Mouse (Mus musculus): Measurements from ENCODE around the gene Zpbp. TPM values are rescaled to one million over a fixed set of nuclear protein-coding genes. Genes with fewer than 3 reads are reported as not detected.

The Zpbp gene
- 0.67 and 0.85 TPM in 2 replicates for polyA plus RNA-seq (2014; fragmentation: Nextera tagmentation; extraction: Ambion mirVana)

DNA sequence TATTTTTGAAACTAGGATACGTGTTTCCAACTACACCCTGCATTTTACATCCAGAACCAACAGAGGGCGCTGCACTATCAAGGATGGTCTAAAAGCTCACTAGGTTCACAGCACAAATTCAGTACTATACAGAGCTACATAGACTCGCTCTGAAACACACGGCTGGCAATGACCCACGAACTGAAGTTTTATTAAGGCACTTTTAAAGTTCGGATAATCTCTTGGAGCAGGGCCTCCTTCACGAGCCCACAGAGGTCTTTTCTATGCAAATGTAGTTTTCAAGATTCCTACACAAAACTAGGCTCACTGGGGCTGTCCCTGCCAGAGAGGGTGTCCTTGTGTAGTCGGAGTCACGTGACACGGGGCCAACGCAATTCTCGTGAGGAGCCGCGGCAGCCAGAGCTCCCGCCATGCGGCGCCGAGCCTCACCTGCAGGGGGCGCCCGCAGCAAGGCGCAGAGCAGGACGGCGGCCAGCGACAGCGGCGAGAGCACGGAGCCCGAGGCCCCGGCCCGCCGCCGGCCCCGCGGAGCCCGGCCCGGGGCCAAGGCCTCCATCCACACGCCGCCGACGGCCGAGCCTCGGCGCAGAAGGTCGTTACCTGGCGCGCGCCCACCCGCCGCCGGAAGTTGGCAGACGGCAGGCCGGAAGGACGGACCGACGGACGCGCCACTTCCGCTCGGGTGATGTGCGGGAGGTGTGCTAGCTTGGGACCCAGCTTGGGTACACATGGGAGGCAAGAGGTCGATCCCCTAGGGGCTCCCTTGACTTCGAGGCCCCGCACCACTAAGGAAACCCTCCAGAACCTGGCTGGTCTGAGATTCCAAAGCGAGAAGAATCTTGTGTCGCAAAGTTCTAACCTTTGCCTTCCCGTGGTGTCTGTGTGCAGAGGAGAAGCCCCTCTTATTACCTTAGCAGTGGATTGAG lies at the start of gene Zpbp, which contains the start of gene Spata48:
Zpbp (minus strand) TSS at position 774 of the 926 bp plus-strand sequence.
Spata48 (plus strand) TSS at position 460 of the 926 bp plus-strand sequence.
- H3K4me2 ChIP-seq (ENCODE audit: low read depth, low read length) = peak within 1 kb of the TSS; percentile 79
- peak within 1 kb of the TSS; percentile 63 for H3K4me3 ChIP-seq (ENCODE audit: low read depth, low read length)
- ATAC-seq (ENCODE audit: low read depth) (peak; percentile 97), DNase-seq (ENCODE audit: low spot score) (peak; percentile 95)
- H3K9me3 ChIP-seq (ENCODE audit: control insufficient read depth, low read length) = no peaks in the 10 kb centered on the region
- no peaks in the 10 kb centered on the region for H3K36me3 ChIP-seq (ENCODE audit: control insufficient read depth, insufficient read depth, low read length)
- H3K9ac ChIP-seq (ENCODE audit: low read depth, low read length) = peak within 1 kb of the TSS; percentile 79
- H3K4me1 ChIP-seq (ENCODE audit: control insufficient read depth, insufficient read depth, low read length) = peaks cover 3% of the 10 kb centered on the region; the same call in 1 of the 2 replicates
- no peaks in the 10 kb centered on the region for H3K27me3 ChIP-seq (replicated peaks; ENCODE audit: control insufficient read depth, insufficient read depth, low read length)
- 8% methylated on average over 22 of the region's 66 CpGs for WGBS
- H3K27ac ChIP-seq (replicated peaks; ENCODE audit: low read depth, low read length) = peak within 1 kb of the TSS; percentile 80

- Histone ChIP-seq H3K9me3 (ENCODE audit: control insufficient read depth, low read length) (no peaks in the 10 kb centered on the region), H3K4me2 (ENCODE audit: low read depth, low read length) (no peak overlapping the region), H3K4me3 (ENCODE audit: low read depth, low read length) (no peak overlapping the region), H3K27ac (replicated peaks; ENCODE audit: low read depth, low read length) (no peak overlapping the region), H3K4me1 (ENCODE audit: control insufficient read depth, insufficient read depth, low read length) (no peaks in the 10 kb centered on the region), H3K27me3 (replicated peaks; ENCODE audit: control insufficient read depth, insufficient read depth, low read length) (no peaks in the 10 kb centered on the region), H3K9ac (ENCODE audit: low read depth, low read length) (no peak overlapping the region), H3K36me3 (ENCODE audit: control insufficient read depth, insufficient read depth, low read length) (no peaks in the 10 kb centered on the region)
- WGBS = 70% methylated on average over 2 of the region's 2 CpGs
- ATAC-seq (ENCODE audit: low read depth) (no peak), DNase-seq (ENCODE audit: low spot score) (no peak)
Observed at GRCm38 (mm10) chr11:11509413-11509812, 47.2 kb upstream of the Zpbp start.

DNA sequence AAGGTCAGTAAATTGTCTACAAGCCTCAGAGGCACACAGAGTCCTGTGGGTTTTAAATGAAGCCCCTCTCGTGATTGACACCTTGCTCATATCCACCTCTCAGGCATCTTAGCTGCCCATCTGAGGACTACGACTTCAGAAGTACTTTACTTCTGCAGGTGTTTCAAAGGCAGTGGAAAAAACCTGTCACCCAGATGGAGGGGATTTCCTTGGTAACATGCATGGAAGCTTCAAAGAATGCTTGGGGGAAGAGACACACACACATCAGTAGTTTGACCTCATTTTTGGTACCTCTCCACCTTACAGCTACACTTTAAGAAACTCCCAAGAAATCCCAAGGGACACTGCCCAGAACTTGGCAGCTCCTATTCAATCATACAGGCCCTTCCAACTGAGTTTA lies 44.0 kb upstream of the Zpbp start:
- Histone ChIP-seq H3K4me2 (ENCODE audit: low read depth, low read length) (no peak overlapping the region), H3K27ac (replicated peaks; ENCODE audit: low read depth, low read length) (no peak overlapping the region), H3K27me3 (replicated peaks; ENCODE audit: control insufficient read depth, insufficient read depth, low read length) (no peaks in the 10 kb centered on the region), H3K4me1 (ENCODE audit: control insufficient read depth, insufficient read depth, low read length) (no peaks in the 10 kb centered on the region), H3K4me3 (ENCODE audit: low read depth, low read length) (no peak overlapping the region), H3K9ac (ENCODE audit: low read depth, low read length) (no peak overlapping the region), H3K9me3 (ENCODE audit: control insufficient read depth, low read length) (no peaks in the 10 kb centered on the region), H3K36me3 (ENCODE audit: control insufficient read depth, insufficient read depth, low read length) (no peaks in the 10 kb centered on the region)
- no peak for ATAC-seq (ENCODE audit: low read depth)
- no peak for DNase-seq (ENCODE audit: low spot score)
- 69% methylated on average over 2 of the region's 2 CpGs for WGBS

DNA sequence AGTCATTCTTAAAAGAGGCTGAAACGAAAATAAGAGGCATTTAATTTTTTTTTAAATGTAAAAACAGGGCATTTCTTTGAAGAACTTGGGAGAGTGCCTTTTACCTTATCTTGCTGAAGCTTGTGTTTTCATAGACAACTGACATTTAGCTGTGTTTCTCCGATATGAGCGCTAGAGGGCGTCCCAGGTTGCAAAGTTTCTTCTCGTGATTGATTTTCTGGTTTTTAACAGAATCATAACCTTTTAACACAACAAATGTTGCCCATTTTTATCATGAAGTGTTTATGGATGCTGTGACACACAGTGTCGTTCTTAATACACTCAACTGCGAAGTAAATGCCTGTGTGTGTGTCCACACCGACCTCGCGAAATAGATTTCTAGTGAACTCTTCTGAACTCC lies 37.7 kb upstream of the Zpbp start:
- WGBS = 20% methylated on average over 10 of the region's 10 CpGs
- DNase-seq (ENCODE audit: low spot score) (no peak), ATAC-seq (ENCODE audit: low read depth) (no peak)
- Histone ChIP-seq H3K9ac (ENCODE audit: low read depth, low read length) (no peak overlapping the region), H3K36me3 (ENCODE audit: control insufficient read depth, insufficient read depth, low read length) (no peaks in the 10 kb centered on the region), H3K4me1 (ENCODE audit: control insufficient read depth, insufficient read depth, low read length) (no peaks in the 10 kb centered on the region), H3K4me3 (ENCODE audit: low read depth, low read length) (no peak overlapping the region), H3K4me2 (ENCODE audit: low read depth, low read length) (peak overlapping the region; percentile 18; the same call in 1 of the 2 replicates), H3K9me3 (ENCODE audit: control insufficient read depth, low read length) (no peaks in the 10 kb centered on the region), H3K27ac (replicated peaks; ENCODE audit: low read depth, low read length) (no peak overlapping the region), H3K27me3 (replicated peaks; ENCODE audit: control insufficient read depth, insufficient read depth, low read length) (no peaks in the 10 kb centered on the region)

DNA sequence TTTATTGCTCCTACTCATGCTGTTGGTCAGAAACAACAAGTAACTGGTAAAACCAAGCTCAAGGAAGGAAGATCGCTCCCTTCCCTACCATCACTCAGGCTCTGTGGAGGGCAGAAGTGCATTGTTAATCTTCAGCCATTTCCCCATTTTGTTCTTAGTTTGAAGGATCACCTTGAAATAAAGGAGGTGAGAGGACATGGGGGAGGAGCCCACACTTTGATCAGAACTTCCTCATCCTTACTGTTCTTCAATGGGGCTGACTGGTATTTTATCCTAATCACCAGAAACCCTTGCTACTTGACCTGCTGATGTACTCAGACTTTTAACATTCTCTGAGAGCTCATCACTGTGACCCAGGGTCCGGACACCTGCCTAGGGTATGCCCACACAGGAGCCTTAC lies 33.5 kb upstream of the Zpbp start:
- Histone ChIP-seq H3K4me1 (ENCODE audit: control insufficient read depth, insufficient read depth, low read length) (no peaks in the 10 kb centered on the region), H3K9ac (ENCODE audit: low read depth, low read length) (no peak overlapping the region), H3K9me3 (ENCODE audit: control insufficient read depth, low read length) (no peaks in the 10 kb centered on the region), H3K36me3 (ENCODE audit: control insufficient read depth, insufficient read depth, low read length) (no peaks in the 10 kb centered on the region), H3K4me3 (ENCODE audit: low read depth, low read length) (no peak overlapping the region), H3K4me2 (ENCODE audit: low read depth, low read length) (no peak overlapping the region), H3K27ac (replicated peaks; ENCODE audit: low read depth, low read length) (no peak overlapping the region), H3K27me3 (replicated peaks; ENCODE audit: control insufficient read depth, insufficient read depth, low read length) (no peaks in the 10 kb centered on the region)
- no peak for ATAC-seq (ENCODE audit: low read depth)
- no peak for DNase-seq (ENCODE audit: low spot score)
- 92% methylated on average over 2 of the region's 2 CpGs for WGBS

DNA sequence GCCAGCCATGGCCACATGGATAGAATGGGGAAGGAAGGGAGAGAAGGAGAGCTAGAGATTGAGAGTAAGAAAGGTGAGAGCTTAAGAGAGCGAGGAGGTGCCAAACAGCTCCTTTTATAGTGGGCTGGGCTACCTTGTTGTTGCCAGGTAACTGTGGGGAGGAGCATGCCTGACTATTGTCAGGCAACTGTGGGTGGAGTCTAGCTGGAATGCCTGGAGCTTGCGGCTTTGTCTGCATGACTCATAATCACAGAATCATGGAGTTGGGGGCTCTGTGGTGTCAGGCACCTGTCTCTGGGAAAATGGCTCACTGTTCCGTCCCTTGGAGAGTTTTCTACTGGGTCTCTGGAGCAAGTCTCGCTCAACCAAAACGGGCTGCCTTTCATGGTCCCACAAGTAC lies 29.8 kb upstream of the Zpbp start:
- no peak overlapping the region for H3K4me3 ChIP-seq (ENCODE audit: low read depth, low read length)
- no peak for DNase-seq (ENCODE audit: low spot score)
- no peaks in the 10 kb centered on the region for H3K36me3 ChIP-seq (ENCODE audit: control insufficient read depth, insufficient read depth, low read length)
- no peak overlapping the region for H3K9ac ChIP-seq (ENCODE audit: low read depth, low read length)
- 71% methylated on average over 5 of the region's 5 CpGs for WGBS
- H3K4me1 ChIP-seq (ENCODE audit: control insufficient read depth, insufficient read depth, low read length) = no peaks in the 10 kb centered on the region
- H3K9me3 ChIP-seq (ENCODE audit: control insufficient read depth, low read length) = no peaks in the 10 kb centered on the region
- no peaks in the 10 kb centered on the region for H3K27me3 ChIP-seq (replicated peaks; ENCODE audit: control insufficient read depth, insufficient read depth, low read length)
- no peak overlapping the region for H3K4me2 ChIP-seq (ENCODE audit: low read depth, low read length)
- no peak for ATAC-seq (ENCODE audit: low read depth)
- H3K27ac ChIP-seq (replicated peaks; ENCODE audit: low read depth, low read length) = no peak overlapping the region

DNA sequence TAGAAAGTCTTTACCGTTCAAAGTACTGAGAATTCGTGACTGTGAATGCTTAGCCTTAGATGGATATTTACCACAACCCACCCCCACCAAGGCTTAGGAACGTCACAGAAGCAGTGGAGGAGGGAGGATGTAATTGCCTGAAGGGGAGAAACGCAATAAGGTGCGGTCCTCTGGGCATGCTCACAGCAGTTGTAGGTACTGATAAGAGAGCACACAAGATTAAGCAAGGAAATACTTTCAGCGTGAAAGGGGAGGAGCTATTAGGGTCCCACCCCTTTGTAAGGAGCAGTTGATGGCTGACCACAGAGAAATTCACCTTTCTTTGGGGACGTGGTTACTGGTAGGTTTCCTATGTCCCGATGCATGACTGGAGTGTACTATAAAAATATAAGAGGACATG lies 22.2 kb upstream of the Zpbp start:
- H3K4me3 ChIP-seq (ENCODE audit: low read depth, low read length) = no peak overlapping the region
- no peak overlapping the region for H3K9ac ChIP-seq (ENCODE audit: low read depth, low read length)
- H3K4me1 ChIP-seq (ENCODE audit: control insufficient read depth, insufficient read depth, low read length) = no peaks in the 10 kb centered on the region
- ATAC-seq (ENCODE audit: low read depth) = no peak
- H3K4me2 ChIP-seq (ENCODE audit: low read depth, low read length) = no peak overlapping the region
- no peak overlapping the region for H3K27ac ChIP-seq (replicated peaks; ENCODE audit: low read depth, low read length)
- H3K27me3 ChIP-seq (replicated peaks; ENCODE audit: control insufficient read depth, insufficient read depth, low read length) = no peaks in the 10 kb centered on the region
- H3K9me3 ChIP-seq (ENCODE audit: control insufficient read depth, low read length) = no peaks in the 10 kb centered on the region
- H3K36me3 ChIP-seq (ENCODE audit: control insufficient read depth, insufficient read depth, low read length) = no peaks in the 10 kb centered on the region
- DNase-seq (ENCODE audit: low spot score) = no peak
- 46% methylated on average over 8 of the region's 8 CpGs for WGBS

- Histone ChIP-seq H3K4me1 (ENCODE audit: control insufficient read depth, insufficient read depth, low read length) (no peaks in the 10 kb centered on the region), H3K9ac (ENCODE audit: low read depth, low read length) (no peak overlapping the region), H3K4me2 (ENCODE audit: low read depth, low read length) (no peak overlapping the region), H3K27ac (replicated peaks; ENCODE audit: low read depth, low read length) (no peak overlapping the region), H3K27me3 (replicated peaks; ENCODE audit: control insufficient read depth, insufficient read depth, low read length) (no peaks in the 10 kb centered on the region), H3K4me3 (ENCODE audit: low read depth, low read length) (no peak overlapping the region), H3K36me3 (ENCODE audit: control insufficient read depth, insufficient read depth, low read length) (no peaks in the 10 kb centered on the region), H3K9me3 (ENCODE audit: control insufficient read depth, low read length) (no peaks in the 10 kb centered on the region)
- no peak for ATAC-seq (ENCODE audit: low read depth)
- DNase-seq (ENCODE audit: low spot score) = no peak
Observed at GRCm38 (mm10) chr11:11468924-11469323, 6.7 kb upstream of the Zpbp start.

GRCm38 (mm10) chr11:11462561-11462890 lies 318 bp upstream of the Zpbp start:
- Histone ChIP-seq H3K4me3 (ENCODE audit: low read depth, low read length) (peak overlapping the region; percentile 63), H3K4me1 (ENCODE audit: control insufficient read depth, insufficient read depth, low read length) (peaks cover 3% of the 10 kb centered on the region; the same call in 1 of the 2 replicates), H3K4me2 (ENCODE audit: low read depth, low read length) (peak overlapping the region; percentile 79), H3K9ac (ENCODE audit: low read depth, low read length) (peak overlapping the region; percentile 79), H3K27me3 (replicated peaks; ENCODE audit: control insufficient read depth, insufficient read depth, low read length) (no peaks in the 10 kb centered on the region), H3K9me3 (ENCODE audit: control insufficient read depth, low read length) (no peaks in the 10 kb centered on the region), H3K27ac (replicated peaks; ENCODE audit: low read depth, low read length) (peak overlapping the region; percentile 80; the same call in 1 of the 2 replicates), H3K36me3 (ENCODE audit: control insufficient read depth, insufficient read depth, low read length) (no peaks in the 10 kb centered on the region)
- no peak for DNase-seq (ENCODE audit: low spot score)
- 80% methylated on average over 5 of the region's 5 CpGs for WGBS
- ATAC-seq (ENCODE audit: low read depth) = no peak
